Mouse (Mus musculus) testis, adult 2 months (tissue): ENCODE results near the gene Ston2. TPM values are rescaled to one million over a fixed set of nuclear protein-coding genes. Genes with fewer than 3 reads are reported as not detected.

Experiments
- H3K27ac ChIP-seq: fragments of 200-500 bp; 2 replicates; pipeline ENCODE4 v1.5.1; 2012; ENCODE audit warnings: low read depth, low read length; ENCODE audit not compliant: control insufficient read depth, insufficient read depth
- H3K27me3 ChIP-seq: fragments of 200-500 bp; 2 replicates; pipeline ENCODE4 v1.6.1; 2012; ENCODE audit warnings: mild to moderate bottlenecking, low read length, moderate library complexity; ENCODE audit not compliant: control insufficient read depth, insufficient read depth
- H3K36me3 ChIP-seq: fragments of 200-500 bp; 2 replicates; pipeline ENCODE4 v1.6.1; 2012; ENCODE audit warnings: mild to moderate bottlenecking, low read length; ENCODE audit not compliant: control insufficient read depth, insufficient read depth
- H3K4me1 ChIP-seq: fragments of 200-500 bp; 2 replicates; pipeline ENCODE4 v1.6.1; 2012; ENCODE audit warnings: low read length; ENCODE audit not compliant: control insufficient read depth, insufficient read depth
- H3K4me3 ChIP-seq: fragments of 200-500 bp; 2 replicates; pipeline ENCODE4 v1.5.1; 2012; ENCODE audit warnings: low read depth, mild to moderate bottlenecking, low read length, moderate library complexity, mixed read lengths; ENCODE audit not compliant: control insufficient read depth
- CTCF ChIP-seq: fragments of 200-500 bp; IDR thresholded peaks from 2 replicates; pipeline ENCODE4 v1.5.1; 2012; ENCODE audit warnings: low read depth, mild to moderate bottlenecking, inconsistent platforms, low read length, moderate library complexity; ENCODE audit not compliant: control insufficient read depth, insufficient read depth, insufficient replicate concordance
- POLR2A ChIP-seq: fragments of 200-500 bp; IDR thresholded peaks from 2 replicates; pipeline ENCODE4 v1.6.1; 2012; ENCODE audit warnings: low read depth, mild to moderate bottlenecking, inconsistent platforms, low read length, moderate library complexity; ENCODE audit not compliant: control insufficient read depth
- polyA plus RNA-seq: library from polyadenylated mRNA; depleted of rRNA; stranded (reverse); fragments of >200 nt; gene quantifications from 2 replicates; pipeline ENCODE4 v1.2.3, GENCODE M21; 2012

The Ston2 gene
- polyA plus RNA-seq, 1 experiment, result 19.7 TPM

- Histone ChIP-seq H3K27me3 (no peaks in the 10 kb centered on the region), H3K27ac (no peak overlapping the region), H3K36me3 (no peaks in the 10 kb centered on the region), H3K4me1 (no peaks in the 10 kb centered on the region), H3K4me3 (no peak overlapping the region)
- TF ChIP-seq CTCF (no peak), POLR2A (no peak)
These were observed 14.5 kb upstream of the Ston2 start for GRCm38 (mm10) chr12:91802586-91803206.

- TF ChIP-seq POLR2A, result no peak
- Histone ChIP-seq H3K27me3 (no peaks in the 10 kb centered on the region), H3K36me3 (no peaks in the 10 kb centered on the region), H3K4me1 (no peaks in the 10 kb centered on the region), H3K27ac (no peak overlapping the region), H3K4me3 (no peak overlapping the region)
These were observed 12.7 kb upstream of the Ston2 start for GRCm38 (mm10) chr12:91800861-91801385.

DNA sequence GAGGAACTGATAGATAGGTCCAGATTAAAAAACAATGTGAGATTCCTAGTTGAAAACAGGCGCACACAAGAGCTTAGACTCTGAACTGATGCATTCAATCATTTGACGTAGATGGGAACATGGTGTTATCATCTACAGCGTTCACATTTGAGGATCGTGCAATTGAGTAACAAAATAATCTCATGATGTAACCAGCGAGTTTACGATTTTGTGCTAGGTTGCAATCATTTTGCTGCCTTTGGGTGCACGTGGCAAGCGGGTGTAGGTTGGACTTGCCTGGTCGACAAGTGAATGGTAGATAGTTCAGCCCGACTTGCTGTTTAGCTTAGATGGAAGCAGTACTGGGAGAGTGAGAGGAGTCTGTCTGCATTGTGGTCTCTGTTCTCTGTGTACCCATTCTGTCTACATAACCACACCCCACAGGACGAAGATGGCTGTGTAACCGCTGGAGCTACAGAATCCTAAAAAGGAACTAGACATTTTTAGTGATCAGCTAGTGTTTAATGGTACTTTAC lies 11.7 kb upstream of the Ston2 start:
- no peak overlapping the region for H3K4me3 ChIP-seq
- no peaks in the 10 kb centered on the region for H3K4me1 ChIP-seq
- H3K27ac ChIP-seq, result no peak overlapping the region
- no peaks in the 10 kb centered on the region for H3K36me3 ChIP-seq
- TF ChIP-seq CTCF (no peak), POLR2A (no peak)
- no peaks in the 10 kb centered on the region for H3K27me3 ChIP-seq

GRCm38 (mm10) chr12:91799379-91799773 lies 11.2 kb upstream of the Ston2 start:
- TF ChIP-seq CTCF (no peak), POLR2A (no peak)
- Histone ChIP-seq H3K4me3 (no peak overlapping the region), H3K27ac (no peak overlapping the region), H3K36me3 (no peaks in the 10 kb centered on the region), H3K4me1 (no peaks in the 10 kb centered on the region), H3K27me3 (no peaks in the 10 kb centered on the region)

GRCm38 (mm10) chr12:91798720-91799378 lies 10.7 kb upstream of the Ston2 start:
- Histone ChIP-seq H3K4me3 (no peak overlapping the region), H3K27me3 (no peaks in the 10 kb centered on the region)

DNA sequence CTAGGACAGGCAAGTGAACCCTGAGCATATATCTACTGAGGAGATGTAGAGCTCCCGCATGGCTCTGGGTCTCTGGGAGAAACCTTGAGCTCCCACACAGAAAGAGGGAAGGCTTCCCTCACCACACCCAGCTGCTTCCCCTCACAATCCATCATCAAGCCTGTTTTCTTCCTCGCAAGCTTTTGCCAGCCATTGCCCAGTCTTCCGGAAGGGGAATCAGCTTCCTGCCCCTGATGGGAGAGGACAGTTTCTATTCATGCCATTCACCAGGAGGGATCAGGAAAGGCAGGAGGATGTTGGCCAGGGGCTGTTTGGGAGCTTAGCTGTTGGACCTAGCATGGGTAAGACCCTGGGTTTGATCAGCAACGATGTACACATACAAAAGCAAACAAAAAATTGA lies 8.6 kb upstream of the Ston2 start:
- Histone ChIP-seq H3K27ac (no peak overlapping the region), H3K4me1 (peaks cover 3% of the 10 kb centered on the region; the same call in 1 of the 2 replicates), H3K36me3 (no peaks in the 10 kb centered on the region), H3K27me3 (no peaks in the 10 kb centered on the region), H3K4me3 (no peak overlapping the region)
- TF ChIP-seq POLR2A (no peak), CTCF (no peak)

More at GRCm38 (mm10) chr12:91798720-91799378, 10.7 kb upstream of the Ston2 start:
- H3K36me3 ChIP-seq, result no peaks in the 10 kb centered on the region
- TF ChIP-seq POLR2A, result no peak
- no peak for TF ChIP-seq CTCF
- no peak overlapping the region for H3K27ac ChIP-seq
- no peaks in the 10 kb centered on the region for H3K4me1 ChIP-seq

DNA sequence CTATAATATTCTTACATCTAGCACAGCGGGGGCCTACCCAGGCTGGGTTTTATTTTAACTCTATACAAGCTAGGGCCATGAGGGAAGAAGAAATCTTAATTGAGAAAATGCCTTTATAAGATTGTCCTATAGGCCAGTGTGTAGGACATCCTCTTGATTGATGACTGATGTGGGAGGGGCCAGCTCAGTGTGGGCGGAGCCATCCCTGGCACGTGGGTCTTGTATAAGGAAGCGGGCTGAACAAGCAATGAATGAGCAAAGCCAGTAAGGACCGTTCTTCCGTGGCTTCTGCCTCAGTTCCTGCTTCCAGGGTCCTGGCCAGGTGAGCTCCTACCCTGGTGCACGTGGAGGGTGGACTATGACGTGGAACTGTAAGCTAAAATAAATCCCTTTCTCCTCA lies 5.1 kb upstream of the Ston2 start:
- Histone ChIP-seq H3K36me3 (no peaks in the 10 kb centered on the region), H3K27me3 (no peaks in the 10 kb centered on the region), H3K27ac (no peak overlapping the region), H3K4me3 (no peak overlapping the region), H3K4me1 (peaks cover 8% of the 10 kb centered on the region)
- no peak for TF ChIP-seq CTCF
- no peak for TF ChIP-seq POLR2A

DNA sequence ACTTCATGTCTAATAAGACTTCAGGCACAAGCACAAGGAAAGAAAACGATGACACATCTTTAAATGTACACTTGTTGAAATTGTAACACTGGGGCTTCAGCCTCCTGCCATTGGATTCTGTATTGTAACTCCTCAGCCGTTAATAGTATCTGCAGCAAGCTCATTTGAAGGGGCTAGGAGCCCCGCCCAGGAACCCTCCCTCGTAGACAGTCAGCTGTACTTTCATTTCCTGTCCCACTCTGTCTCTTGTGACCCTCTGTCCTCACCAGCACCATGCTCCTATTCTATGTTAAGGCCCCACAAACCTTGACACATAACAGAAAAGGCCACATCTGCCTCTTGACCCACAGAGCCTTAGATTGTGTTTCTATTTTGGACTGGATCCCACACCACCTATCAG lies 3.6 kb upstream of the Ston2 start:
- H3K36me3 ChIP-seq, result no peaks in the 10 kb centered on the region
- H3K4me1 ChIP-seq, result peaks cover 8% of the 10 kb centered on the region
- H3K4me3 ChIP-seq, result no peak overlapping the region
- no peak overlapping the region for H3K27ac ChIP-seq
- no peaks in the 10 kb centered on the region for H3K27me3 ChIP-seq
- no peak for TF ChIP-seq CTCF
- no peak for TF ChIP-seq POLR2A
